Mouse (Mus musculus): ENCODE measurements around the gene Tshz2.
A peak's percentile ranks its signal among the peaks of the same experiment; 100 is the strongest.

The Tshz2 gene

DNA sequence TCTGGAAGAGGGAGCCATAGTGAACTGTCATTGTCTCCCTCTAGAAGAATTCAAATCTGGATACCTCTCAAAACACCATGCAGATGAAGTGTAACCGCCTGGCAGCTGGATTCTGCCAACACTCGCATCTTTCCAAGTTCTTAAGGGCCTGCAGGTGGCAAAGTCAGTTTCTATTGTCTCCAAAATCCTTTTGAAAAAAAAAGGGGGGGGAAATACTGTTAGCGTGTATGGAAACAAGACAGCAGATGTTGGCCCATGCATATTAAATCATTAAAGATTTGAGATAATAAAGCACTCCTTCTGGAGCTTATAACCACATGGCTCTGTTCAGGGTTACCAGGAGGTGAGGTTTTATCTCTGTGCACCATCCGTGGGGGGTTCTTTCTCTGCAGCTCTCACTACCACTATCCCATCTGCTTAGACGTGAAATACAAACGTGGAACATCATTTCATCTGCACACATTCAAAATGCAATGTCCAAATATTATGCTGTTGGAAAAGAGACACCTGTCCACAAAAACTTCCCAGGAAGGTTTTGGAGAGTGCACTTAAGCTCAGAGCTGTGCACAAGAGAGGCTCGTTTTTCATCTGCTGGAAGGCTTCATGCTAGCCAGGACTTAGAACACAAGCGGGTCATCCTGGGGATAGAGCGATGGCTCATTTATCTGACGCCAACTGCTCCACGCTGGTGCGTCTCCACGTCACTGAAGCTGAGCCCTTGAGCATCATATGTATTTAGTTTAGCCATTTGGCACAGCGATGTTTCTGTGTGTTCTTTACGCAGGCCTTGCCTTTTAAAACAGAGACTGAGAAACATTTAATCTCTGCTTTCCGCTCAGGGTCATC, 307.7 kb downstream of the Tshz2 start:
- DNase-seq (ENCODE audit: low spot score in 2 of 2), result no peak

DNA sequence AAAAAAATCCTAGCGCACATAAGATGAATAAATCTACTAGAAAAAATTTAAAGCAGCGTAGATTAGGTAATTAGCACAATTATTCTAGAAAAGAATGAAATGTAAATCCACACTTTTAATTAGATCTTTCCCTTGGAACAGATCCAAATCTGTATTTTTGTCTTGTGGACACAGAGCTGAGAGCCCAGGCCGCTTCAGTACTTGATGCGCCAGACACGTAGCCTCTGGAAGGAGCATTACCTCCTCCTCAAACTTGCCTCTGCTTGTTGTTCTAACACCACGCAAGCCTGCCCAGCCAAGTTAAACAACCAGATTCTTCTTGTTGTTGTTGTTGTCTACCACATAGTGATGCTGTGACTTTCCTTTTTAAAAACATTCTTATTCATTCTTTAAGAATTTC, 310.9 kb downstream of the Tshz2 start:
- no peak for DNase-seq (ENCODE audit: low spot score in 2 of 2)

DNA sequence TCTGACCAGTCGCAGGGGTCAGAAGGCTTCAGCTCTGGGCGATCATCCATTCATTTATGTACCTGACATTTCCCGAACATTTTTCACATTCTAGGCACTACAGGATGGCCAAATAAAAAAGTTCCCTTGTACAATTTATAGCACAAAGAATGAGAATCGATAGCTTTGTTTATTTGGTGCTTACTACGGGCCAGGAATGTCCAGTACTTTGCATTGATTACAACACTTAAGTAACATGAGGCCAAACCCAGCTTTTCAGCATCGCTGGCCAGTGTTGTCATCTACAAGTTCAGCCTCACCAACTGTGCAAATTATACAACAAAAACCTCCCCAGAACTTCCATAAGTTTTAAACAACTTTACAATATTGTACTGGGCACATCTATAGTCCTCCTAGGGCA, 315.3 kb downstream of the Tshz2 start:
- DNase-seq (ENCODE audit: low spot score in 2 of 2), result no peak

DNA sequence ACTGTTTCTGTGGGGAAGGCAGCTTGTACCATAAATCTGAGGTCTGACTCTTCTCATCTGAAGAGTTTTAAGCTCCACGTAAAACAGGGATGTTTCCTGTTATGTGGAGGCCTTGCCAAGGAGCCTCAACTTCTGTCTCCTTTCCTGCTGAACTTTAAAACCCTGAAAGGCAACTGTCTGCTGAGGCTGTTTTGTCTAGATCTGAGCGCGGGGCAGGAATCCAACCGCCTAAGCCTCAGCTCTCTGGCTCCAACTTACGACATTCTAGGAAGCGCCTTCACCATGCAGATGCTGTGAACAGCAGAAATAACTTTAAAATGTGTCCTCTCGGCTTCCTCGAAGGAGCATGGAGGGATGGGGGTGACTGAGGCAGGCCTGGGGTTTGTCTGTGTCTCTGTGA, 318.2 kb downstream of the Tshz2 start:
- peak in 1 of 2 experiments; percentile 3 for DNase-seq (ENCODE audit: low spot score in 2 of 2)

DNA sequence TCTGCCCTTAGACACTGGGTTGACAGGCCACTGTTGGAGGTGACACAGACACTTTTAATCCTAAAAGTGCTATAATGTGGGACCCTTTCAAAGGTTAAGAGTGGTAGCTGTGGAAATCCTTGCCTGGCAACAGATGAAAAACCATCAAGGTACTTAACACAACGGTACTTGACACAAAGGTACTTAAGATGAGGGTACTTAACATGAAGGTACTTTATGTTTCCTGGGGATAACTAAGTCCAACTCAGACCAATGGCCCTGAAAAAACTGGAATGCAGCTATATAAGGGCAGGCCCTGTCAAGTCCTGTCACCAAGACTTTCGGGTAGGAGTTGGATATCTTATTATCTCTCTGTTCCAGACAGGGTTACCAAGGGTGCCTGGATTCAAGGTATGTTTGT, 320.2 kb downstream of the Tshz2 start:
- DNase-seq (ENCODE audit: low spot score in 2 of 2), result no peak

DNA sequence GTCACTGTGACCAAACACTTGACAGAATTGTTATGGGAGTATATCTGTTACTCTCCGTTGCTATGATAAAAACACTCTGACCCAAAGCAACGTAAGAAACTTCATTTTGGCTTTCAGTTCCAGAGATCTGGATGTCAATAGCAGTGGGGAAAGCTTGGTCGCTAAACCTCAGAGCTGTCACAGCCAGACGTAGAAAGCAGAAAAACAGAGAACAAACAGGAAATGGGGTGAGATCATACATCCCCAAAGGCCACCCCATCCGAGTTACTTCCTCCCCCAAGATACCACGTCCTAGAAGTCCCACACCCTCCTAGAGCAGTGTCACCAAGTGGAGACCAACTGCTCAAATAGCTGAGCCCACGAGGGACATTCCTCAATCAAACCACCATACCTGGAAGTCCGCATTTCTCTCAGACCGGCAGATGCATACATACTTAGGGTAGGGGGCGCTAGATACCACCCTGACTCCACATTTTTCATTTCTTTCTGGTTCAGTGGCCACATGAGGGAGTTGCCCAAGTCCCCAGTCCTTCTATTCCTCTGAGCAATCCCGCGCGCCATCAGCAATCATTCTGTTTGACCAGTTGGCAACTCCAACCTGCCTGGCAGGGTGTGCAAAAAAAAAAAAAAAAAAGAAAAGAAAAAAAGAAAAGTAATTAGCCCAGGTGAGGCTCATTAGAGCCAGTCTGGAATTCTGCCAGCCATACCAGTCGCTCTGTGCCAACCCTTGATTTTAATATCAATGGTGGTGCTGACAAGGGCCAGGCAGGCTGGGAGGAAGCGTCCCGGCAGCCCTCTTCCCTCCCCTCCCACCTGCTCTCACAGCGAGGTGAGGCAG, 326.1 kb downstream of the Tshz2 start:
- DNase-seq (ENCODE audit: low spot score in 2 of 2), result no peak

DNA sequence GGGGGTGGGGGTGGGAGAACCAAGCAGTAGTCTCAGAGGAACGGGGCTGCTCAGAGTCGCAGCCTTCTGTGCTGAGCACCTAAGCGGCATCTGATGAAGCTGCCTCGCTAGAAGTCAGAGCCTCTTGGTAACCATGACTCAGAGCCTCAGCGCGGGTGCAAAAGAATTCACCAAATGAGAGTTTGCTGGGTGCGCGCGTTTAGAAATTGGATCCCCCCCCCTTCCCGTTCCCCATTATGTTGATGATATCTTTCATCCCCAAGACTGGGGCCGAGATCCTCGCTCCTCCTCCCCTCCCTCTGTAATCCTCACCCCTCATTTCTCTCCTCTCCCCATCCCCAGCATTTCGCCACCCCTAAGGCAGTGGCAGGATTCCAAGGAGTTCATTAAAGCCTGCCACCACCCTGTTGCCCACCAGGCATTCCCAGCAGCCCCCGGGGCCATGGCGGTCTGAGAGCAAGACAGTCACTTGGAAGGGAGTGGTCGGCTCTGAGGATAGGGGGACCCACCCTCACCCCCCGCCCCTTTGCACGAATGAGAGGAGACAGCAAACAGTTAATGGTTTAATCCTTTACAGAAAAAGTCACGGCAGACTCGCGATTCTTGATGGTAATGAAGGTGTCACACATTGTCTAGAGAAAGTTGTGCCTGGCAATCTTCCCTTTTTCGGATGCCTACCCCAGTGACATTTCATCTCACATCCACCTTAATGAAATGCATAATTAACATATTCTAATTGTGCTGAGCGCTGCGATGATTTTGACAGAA, 328.8 kb downstream of the Tshz2 start:
- DNase-seq (ENCODE audit: low spot score in 2 of 2), result peak; percentile 14

DNA sequence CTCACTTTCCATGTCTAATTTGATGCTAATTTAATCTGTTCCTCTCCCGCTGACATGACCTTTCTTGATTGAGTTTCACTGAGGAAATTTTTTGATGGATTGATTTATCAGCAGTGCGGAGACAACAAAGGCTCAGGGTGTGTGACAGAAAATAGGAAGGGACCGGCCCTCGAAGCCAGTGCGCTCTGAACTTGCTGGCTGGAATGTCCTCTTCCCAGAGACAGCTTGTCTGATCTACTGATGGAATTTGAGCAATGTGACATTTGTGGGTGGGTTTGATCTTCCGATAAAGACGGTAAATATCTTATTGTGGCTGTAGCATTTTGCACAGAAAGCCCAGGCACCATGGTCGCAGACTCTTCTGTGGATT, 329.4 kb downstream of the Tshz2 start:
- no peak for DNase-seq (ENCODE audit: low spot score in 2 of 2)

DNA sequence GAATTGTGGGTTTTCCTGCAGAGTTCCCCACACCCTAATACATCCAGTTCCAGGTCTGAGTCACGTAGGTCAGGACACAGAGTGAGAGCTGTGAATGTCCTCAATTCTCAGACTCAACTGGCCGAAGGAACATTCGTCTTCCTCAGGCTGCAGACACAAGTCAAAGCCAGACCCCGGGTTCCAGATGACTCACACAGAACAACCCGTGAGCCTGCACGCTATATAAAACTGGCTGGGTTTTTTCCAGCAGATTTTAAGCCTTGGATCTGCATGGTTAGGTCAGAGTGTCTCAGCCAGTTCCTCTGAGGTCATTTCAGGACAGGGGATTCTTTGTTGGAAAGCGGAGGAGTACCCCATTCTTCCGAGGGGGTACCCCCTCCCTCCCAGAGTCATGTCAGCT, 330.0 kb downstream of the Tshz2 start:
- DNase-seq (ENCODE audit: low spot score in 2 of 2), result no peak

DNA sequence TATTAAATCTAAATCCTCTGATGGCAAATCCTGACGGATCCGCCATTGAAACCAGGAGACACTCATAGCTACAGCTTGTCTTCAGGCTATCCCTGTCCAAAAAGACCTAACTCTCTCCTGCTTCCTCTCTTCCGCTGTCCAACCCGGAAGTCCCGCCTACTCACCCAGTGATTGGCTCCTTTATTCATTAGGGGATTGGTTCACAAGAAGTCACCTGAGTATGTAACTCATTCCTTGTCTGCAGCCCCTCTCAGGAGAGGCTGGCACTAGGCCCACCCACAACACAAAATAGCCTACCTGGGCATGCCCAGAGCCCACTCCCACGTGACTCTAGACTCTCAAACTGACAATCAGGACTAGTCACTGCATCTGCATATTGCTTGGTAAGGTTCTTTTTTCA, 337.7 kb downstream of the Tshz2 start:
- no peak for DNase-seq (ENCODE audit: low spot score in 2 of 2)

DNA sequence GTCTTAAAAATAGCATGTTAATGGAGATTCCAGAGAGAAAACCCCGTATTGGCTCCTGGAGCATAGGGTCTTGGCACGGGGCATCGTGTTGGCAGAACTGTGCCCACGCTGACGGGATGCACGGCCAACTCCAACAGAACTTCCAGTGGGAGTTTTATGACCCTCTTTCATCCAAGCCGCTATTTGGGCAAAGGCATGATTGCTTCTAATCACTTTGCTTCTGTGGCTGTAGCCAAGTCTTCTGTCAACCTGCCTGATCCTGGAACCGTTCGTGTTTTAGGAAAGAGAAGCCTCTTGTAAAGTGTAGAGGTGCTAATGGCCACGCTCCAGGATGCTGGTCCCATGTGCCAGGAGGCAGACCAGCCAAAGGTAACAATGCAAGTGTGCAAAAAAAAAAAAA, 350.1 kb downstream of the Tshz2 start:
- no peak for DNase-seq (ENCODE audit: low spot score in 2 of 2)

DNA sequence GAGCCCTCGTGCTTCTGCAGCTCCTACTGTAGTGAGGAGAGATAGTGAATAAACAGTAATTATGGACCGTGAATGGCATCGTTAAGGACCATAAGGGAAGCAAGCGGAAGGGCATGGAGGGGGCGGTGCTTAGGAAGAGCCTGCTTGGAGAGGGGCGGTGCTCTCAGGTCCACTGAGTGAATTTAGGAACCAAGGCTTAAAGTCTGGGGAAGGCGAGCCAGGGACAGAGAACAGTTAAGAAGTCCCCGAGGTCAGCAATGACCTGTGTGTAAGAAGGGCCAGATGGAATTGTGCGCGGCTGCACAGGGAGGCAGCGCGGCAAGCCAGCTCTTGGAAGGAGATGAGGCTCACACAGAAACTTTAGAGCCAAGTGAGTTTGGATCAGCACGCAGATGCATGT, 354.4 kb downstream of the Tshz2 start:
- no peak for DNase-seq (ENCODE audit: low spot score in 2 of 2)

DNA sequence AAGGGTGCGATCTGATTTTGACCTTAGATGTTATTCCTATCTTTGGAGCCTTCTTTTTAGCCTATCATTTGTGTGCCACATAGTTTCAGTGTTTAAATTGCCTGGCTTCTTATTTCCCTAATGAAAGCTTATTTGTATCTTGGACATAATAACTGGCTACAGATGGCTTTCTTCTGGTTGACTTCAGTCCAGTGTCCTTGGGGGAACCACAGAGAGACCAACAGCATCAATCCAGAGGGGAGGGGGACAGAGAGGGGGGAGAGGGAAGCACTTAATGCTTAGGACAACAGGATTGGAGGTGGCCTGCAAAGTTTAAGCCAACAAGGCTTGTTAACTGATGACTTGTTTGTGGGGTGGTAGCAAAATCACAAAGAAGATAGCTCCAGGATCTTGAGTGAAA, 356.4 kb downstream of the Tshz2 start:
- no peak for DNase-seq (ENCODE audit: low spot score in 2 of 2)

DNA sequence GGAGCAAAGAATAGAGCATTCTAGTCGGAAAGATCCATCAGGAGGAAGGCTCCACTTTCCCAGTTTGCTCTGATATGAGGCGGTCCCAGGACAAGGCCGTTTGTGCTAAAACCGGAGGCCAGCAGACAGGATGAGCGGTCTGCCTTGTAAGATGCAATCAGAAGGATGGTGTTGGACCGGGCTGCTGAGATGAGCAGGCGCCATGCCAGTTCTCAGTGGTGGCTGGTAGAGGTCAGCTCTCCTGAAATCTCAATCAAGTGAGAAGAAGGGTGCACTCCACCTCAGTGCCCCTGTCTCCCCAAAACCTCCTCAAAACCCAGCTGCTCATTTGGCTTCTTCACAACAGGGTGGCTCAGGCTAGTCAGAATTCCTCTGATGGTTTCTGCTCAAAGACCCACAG, 358.2 kb downstream of the Tshz2 start:
- no peak for DNase-seq (ENCODE audit: low spot score in 2 of 2)

DNA sequence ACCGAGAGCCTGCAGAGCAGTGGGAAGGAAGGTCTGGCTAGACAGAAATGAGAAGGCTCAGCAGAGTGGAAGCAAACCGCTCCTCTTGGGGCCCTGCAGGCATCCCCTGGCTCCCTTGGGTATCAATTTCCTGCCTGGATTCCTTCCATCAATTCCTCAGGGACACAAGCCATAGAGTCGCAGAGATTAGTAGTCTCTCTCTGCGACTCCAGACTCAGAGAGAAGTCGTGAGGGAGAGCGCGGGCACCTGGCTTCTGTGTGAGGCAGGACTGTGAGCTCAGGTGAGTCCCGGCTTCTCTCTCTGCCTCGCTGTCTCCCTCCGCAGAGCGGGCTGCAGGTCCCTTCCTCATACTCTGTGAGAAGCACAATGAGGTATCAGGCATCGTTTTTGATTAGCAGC, 363.2 kb downstream of the Tshz2 start:
- DNase-seq (ENCODE audit: low spot score in 2 of 2), result no peak

DNA sequence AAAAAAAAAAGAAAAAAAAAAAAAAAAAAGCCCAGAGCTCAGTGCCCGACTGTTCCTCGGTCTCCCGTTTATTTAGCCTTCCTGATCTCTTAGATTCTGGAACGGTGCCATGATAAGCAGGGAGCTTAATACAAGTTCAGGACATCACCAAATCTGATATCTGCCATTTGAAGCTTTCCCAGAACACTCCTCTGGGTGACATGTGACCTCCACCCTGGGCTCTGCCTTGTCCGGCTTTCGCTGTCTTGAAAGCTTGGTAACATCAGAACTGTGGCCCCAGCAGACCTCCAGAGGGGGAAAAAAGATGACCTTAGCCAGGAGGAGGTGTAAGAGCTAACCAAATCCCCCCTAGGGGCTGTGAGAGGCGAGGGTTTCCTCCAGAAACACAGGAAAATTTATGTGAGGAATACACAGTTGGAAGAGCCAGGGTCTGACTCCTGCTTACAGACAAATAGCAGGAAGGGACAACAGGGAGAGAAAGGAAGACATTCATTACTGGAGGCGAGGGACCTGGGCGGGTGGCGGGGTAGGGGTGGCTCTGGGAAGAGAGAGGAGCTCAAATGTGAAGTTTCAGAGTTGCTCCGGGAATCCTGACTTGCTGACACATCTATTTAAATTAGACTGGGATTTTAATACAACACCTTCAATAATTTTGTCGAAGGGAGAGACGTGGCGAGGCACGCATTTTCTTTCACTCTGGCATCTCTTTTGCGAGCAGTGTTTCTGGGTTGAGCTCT, 363.9 kb downstream of the Tshz2 start:
- no peak for DNase-seq (ENCODE audit: low spot score in 2 of 2)

DNA sequence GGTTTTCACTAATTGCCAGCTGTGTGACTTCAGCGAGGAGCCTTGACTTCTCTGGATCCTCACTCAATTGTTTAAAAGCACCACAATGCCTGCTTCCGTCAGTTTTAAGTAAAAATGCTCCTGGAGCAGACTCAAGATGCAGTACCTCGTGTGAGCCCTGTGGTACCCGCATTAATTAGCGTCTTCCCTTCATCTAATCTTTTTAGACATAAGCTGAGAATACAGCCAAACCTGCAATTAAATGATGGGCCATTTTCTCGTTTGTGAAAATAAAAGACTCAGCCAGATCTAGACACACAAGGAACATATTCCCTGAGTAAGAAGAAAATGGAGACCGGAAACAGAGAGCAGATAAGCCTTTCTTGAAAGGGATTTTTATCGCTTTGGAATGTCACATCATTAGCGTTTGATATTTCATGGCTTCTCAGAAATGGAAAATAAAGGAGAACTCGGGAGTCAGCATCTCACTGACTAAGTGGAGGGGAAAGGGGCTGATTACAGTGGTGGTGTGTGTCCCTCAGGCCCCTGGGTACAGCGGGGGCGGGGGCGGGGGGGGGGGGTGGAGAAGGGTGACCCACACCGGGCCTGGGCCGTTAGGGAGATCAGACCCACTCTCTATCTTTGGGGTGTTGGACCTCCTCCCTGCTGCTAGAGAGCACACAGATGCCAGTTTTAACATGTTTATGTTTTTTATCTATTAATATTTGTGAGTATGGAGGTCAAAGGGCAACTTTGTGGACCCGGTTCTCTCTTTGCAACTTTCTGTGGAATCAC, 364.6 kb downstream of the Tshz2 start:
- no peak for DNase-seq (ENCODE audit: low spot score in 2 of 2)

DNA sequence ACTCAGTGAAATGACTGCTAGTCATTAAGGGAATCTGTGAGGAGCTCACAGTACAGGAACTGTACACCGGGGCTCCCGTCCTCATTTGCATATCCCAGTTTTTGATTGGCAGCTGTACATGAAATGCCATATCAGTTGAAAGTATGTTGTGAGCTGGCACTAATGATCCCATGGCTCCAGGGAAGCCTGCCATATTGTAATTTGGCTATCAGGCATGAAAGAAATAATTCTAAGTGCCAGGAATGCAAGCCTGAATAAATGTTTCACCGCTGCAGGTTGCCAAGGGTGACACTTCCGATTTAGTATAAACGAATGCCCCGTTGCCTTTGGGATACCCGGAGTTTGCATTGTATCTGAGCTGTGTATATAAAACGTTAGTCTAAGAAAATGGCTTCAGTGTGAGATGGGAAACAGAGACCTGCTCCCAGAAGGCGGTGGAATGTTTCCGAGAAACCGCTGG, 366.1 kb downstream of the Tshz2 start:
- no peak for DNase-seq (ENCODE audit: low spot score in 2 of 2)

DNA sequence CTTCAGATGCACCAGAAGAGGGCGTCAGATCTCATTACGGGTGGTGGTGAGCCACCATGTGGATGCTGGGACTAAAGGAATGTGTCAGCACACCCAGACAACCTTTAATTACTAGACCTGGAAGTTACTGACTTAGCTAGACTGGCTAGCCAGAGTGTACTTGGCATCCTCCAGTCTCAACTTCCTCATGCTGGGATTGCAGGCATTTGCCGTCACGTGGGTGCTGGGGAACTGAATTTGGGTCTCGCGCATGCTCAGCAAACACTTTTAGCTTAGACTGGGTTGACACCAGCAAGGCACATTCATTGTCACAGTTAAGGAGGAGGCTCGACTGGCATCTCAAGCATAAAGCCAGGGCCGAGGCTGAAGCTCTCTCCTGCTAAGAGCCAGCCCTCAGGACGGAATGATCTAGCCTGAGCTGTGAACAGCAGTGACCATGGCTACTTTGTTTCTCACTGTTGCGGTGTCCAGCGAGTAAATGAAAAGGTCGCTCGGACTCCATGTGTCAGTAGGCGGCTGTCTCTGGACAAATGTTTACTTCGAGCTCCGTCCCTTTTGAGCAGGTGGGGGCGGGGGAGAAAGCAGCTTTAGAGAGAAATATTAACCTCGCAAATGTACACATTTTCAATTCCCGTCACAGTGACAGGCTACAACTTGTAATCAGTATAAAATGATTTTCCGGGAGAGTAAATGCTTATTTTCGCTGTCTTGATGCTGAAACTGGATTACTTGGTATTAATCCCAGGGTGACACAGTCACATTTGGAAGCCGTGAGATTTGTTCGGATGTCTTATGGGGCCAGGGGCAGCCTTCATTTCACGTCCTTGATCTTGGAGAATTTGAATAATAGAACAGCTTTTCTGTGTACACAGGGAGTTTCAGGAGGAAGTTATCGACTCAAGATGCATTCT, 370.0 kb downstream of the Tshz2 start:
- peak; percentile 26 to 44 for DNase-seq (ENCODE audit: low spot score in 2 of 2)

DNA sequence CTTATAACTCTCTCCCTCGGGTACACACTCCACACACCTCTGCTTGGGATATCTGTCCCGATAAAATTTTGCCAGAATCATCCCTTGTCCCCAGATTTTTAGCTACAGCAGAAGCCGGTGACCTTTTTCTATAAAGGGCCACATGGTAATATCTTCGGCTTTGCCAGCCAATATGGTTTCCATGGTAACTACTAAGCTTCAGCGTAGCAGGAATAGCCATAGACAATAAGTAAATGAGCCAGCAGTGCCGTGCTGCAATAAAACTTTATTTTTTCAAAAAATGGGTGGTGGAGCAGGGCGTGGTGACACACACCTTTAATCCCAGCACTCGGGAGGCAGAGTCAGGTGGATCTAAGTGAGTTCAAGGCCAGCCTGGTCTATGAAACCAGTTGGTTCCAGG, 370.9 kb downstream of the Tshz2 start:
- DNase-seq (ENCODE audit: low spot score in 2 of 2), result no peak
